Mouse (Mus musculus) hindbrain, embryonic 14.5 days (tissue): ENCODE data around the gene Fry. TPM values are rescaled to one million over a fixed set of nuclear protein-coding genes. Genes with fewer than 3 reads are reported as not detected.

ENCODE experiments used
- ATAC-seq: fragments of 200-750 bp; cut with Nextera tagmentation; 2 replicates; pipeline ENCODE4 v1.8.0; 2017; ENCODE audit warnings: moderate number of reproducible peaks, mild to moderate bottlenecking, moderate TSS enrichment, moderate library complexity; ENCODE audit not compliant: low FRiP score
- DNase-seq: peaks from one replicate; pipeline ENCODE4 v3.0.0-alpha.2; 2015; ENCODE audit warnings: low spot score
- H3K27ac ChIP-seq: fragments of 300-500 bp; sonication (generic); 2 replicates; pipeline ENCODE4 v1.5.1; 2014; ENCODE audit warnings: mild to moderate bottlenecking, moderate library complexity
- H3K27me3 ChIP-seq: fragments of 300-500 bp; sonication (generic); 2 replicates; pipeline ENCODE4 v1.6.1; 2014; ENCODE audit warnings: mild to moderate bottlenecking, low read length, mixed read lengths; ENCODE audit not compliant: control insufficient read depth, insufficient read depth
- H3K36me3 ChIP-seq: fragments of 300-500 bp; sonication (generic); replicated peaks from 2 replicates; pipeline ENCODE4 v1.6.1; 2014; ENCODE audit not compliant: control insufficient read depth, insufficient read depth
- H3K4me1 ChIP-seq: fragments of 300-500 bp; sonication (generic); replicated peaks from 2 replicates; pipeline ENCODE4 v1.6.1; 2014; ENCODE audit warnings: antibody characterized with exemption, low read length, mixed read lengths; ENCODE audit not compliant: control insufficient read depth, insufficient read depth
- H3K4me2 ChIP-seq: fragments of 300-500 bp; sonication (generic); replicated peaks from 2 replicates; pipeline ENCODE4 v1.6.1; 2014; ENCODE audit warnings: mild to moderate bottlenecking, moderate library complexity
- H3K4me3 ChIP-seq: fragments of 300-500 bp; sonication (generic); replicated peaks from 2 replicates; pipeline ENCODE4 v1.5.1; 2014; ENCODE audit warnings: mild to moderate bottlenecking, low read length
- H3K9ac ChIP-seq: fragments of 300-500 bp; sonication (generic); 2 replicates; pipeline ENCODE4 v1.6.1; 2014
- H3K9me3 ChIP-seq: fragments of 300-500 bp; sonication (generic); 2 replicates; pipeline ENCODE4 v1.6.1; 2016; ENCODE audit warnings: low read length; ENCODE audit not compliant: control insufficient read depth
- WGBS: fragments of 180-500 bp; shearing (Covaris S2); extraction: QIAGEN DNeasy Blood & Tissue Kit; methylation state at CpG from one replicate; pipeline ENCODE4 v1.1.7; 2014; 5-methylcytosine and 5-hydroxymethylcytosine counted together
- polyA plus RNA-seq: library from polyadenylated mRNA; unstranded; fragments of >200 nt; fragmentation: Nextera tagmentation; extraction: Ambion mirVana; gene quantifications from 2 replicates; pipeline ENCODE4 v1.2.1, GENCODE M21; 2014

Gene Fry
- polyA plus RNA-seq, 1 experiment from 2014 or later: 66.7 TPM

DNA sequence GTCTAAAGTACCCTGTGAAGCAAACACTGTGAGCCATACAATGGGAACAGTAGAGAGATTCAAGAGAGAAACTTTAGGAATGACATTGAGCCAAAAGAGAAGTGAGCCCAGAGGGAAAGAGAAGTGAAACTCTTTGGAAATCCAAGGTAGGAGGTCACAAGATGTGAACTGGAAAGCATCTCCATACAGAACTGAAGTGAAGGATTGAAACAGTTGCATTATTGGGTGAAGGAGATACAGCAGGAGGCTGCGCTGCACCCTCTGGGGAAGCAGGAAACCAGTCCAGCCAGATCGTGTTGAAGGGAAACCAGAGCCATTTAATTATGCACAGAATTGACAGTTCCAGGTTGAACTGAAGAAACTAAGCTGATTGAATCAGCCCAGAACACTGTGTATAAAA, 22.1 kb downstream of the Fry start:
- no peaks in the 10 kb centered on the region for H3K27me3 ChIP-seq
- 0 out of 2 replicates have a peak, but pooled peaks cover under 1% of the 10 kb centered on the region for H3K4me1 ChIP-seq
- H3K4me3 ChIP-seq: no peak overlapping the region
- no peak overlapping the region for H3K9ac ChIP-seq
- ATAC-seq (no peak), DNase-seq (no peak)
- no peaks in the 10 kb centered on the region for H3K9me3 ChIP-seq
- H3K4me2 ChIP-seq: no peak overlapping the region
- WGBS: 67% methylated on average over 2 of the region's 2 CpGs
- no peak overlapping the region for H3K27ac ChIP-seq
- no peaks in the 10 kb centered on the region for H3K36me3 ChIP-seq

DNA sequence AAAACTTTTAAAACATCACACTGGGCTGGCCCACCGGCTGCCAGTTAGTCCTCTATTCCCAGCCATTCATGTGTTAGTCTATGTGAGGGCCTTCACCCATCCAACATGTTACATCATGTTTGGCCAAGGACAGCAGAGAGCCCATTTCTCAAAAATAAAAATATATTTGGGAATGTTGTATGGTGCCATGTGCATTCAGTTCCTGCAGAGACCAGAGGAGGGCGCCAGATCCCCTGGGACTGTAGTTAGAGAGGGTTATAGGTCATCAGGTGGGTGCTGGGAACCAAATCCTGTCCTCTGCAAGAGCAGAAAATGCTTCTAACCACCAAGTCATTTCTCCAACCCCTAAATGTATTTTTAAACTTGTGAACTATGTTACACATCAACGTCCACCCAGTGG, 27.5 kb downstream of the Fry start:
- Histone ChIP-seq H3K4me2 (no peak overlapping the region), H3K27me3 (no peaks in the 10 kb centered on the region), H3K4me1 (no peaks in the 10 kb centered on the region), H3K9me3 (no peaks in the 10 kb centered on the region), H3K36me3 (no peaks in the 10 kb centered on the region), H3K4me3 (no peak overlapping the region), H3K9ac (no peak overlapping the region), H3K27ac (no peak overlapping the region)
- no peak for ATAC-seq
- no peak for DNase-seq
- WGBS: 88% methylated on average over 3 of the region's 3 CpGs

DNA sequence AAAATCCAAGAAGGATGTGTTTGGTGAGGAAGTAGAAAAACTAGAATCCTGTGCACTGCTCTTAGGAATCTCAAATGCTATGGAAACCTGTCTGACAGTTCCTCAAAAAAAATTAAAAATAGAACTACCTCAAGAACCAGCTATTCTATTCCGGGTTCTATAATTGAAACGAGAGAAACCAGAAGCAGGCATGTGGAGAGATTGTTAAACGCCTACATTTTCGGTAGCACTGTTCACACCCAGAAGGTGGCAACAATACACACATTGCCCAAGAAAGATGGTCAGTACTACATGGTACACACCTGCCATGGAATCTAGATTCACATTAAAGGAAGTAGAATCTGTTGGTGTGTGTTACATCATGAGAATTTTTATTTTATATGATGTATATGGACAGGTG, 28.2 kb downstream of the Fry start:
- H3K4me1 ChIP-seq: no peaks in the 10 kb centered on the region
- WGBS: 97% methylated on average over 4 of the region's 4 CpGs
- H3K4me2 ChIP-seq: no peak overlapping the region
- no peak overlapping the region for H3K4me3 ChIP-seq
- no peak overlapping the region for H3K27ac ChIP-seq
- no peak for ATAC-seq
- H3K9me3 ChIP-seq: no peaks in the 10 kb centered on the region
- H3K27me3 ChIP-seq: no peaks in the 10 kb centered on the region
- no peak overlapping the region for H3K9ac ChIP-seq
- H3K36me3 ChIP-seq: no peaks in the 10 kb centered on the region
- no peak for DNase-seq

DNA sequence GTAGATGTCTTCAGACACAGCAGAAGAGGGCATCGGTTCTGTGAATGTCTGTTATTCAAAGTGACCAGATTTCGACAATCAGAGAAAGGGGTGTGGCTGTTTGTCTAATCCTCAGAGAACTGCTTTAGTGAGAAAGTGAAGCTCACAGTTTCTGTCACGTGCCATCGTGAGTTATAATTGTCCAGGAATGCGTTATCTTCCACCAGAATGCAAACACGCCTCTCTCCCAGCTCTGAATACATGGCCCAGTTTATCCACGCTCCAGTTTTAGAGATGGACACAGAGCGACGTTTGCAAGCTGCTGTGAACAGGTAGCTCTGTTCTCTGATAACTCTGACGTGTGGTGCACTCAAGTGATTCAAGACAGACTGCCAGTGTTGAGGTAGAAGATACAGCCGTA, 31.3 kb downstream of the Fry start:
- DNase-seq (no peak), ATAC-seq (no peak)
- no peaks in the 10 kb centered on the region for H3K9me3 ChIP-seq
- H3K4me2 ChIP-seq: no peak overlapping the region
- H3K4me3 ChIP-seq: no peak overlapping the region
- H3K27me3 ChIP-seq: no peaks in the 10 kb centered on the region
- WGBS: 85% methylated on average over 11 of the region's 11 CpGs
- H3K27ac ChIP-seq: no peak overlapping the region
- no peaks in the 10 kb centered on the region for H3K4me1 ChIP-seq
- H3K9ac ChIP-seq: no peak overlapping the region
- no peaks in the 10 kb centered on the region for H3K36me3 ChIP-seq

DNA sequence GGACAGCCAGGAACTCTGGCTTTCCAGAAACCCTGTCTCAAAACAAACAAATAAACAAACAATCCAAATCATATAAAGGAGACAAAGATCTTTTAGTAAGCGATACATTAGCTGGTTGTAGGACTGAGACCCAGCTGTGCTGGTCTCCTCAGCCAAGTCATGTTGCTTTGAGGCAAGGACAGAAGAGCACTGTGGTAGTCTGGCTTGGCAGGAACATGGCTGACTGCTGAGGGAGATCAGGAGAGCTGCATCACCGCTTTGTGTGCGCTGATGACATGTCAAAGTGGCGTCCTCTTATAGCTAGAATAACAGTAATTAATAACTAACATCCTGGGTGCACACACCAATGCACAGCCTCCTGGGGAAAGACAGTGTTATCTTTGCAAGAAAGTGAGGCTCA, 32.5 kb downstream of the Fry start:
- Histone ChIP-seq H3K9ac (no peak overlapping the region), H3K4me3 (no peak overlapping the region), H3K36me3 (no peaks in the 10 kb centered on the region), H3K4me1 (no peaks in the 10 kb centered on the region), H3K9me3 (no peaks in the 10 kb centered on the region), H3K27me3 (no peaks in the 10 kb centered on the region), H3K4me2 (no peak overlapping the region), H3K27ac (no peak overlapping the region)
- no peak for ATAC-seq
- DNase-seq: no peak
- 66% methylated on average over 4 of the region's 4 CpGs for WGBS

DNA sequence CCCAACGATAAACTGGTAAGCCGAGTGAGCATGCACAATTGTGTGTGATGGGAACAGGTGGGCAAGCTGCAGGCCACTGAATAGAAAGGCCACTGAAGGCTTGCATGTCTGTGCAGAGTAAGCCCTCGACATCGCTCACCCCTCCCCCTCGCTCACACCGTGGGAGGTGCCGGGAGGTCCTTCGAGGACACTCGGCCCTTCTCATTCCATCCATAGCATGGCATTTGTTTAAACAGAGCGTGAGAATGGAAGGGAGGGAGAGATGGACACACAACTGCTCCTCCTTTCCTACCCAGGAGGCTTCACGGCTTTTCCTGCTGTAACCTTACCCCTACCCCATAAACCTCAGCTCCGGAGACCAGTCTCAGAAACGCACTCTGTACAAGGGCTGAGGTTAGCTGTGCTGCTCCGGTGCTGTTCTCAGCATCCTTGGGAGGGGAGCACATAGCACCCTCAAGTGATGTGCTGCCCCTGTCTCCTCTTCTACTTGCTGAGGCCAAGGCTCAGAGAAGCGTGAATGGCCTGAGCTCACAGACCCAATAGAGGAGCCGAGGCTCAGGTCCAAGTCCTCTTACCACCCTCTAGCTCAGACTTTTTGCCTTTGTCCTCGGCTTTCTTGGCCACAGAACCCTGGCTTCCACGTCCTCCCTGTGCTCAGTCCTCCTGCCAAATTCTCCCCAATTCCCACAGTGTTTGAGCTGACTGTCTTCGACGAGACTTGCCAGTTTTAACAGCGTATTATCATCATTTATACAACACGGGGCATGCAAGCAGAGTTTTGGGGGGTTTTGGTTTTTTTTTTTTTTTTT, 33.8 kb downstream of the Fry start:
- ATAC-seq (peak; percentile 60; the same call in 1 of the 2 replicates), DNase-seq (no peak)
- no peaks in the 10 kb centered on the region for H3K4me1 ChIP-seq
- WGBS: 63% methylated on average over 22 of the region's 22 CpGs
- no peak overlapping the region for H3K27ac ChIP-seq
- no peak overlapping the region for H3K4me2 ChIP-seq
- H3K9me3 ChIP-seq: no peaks in the 10 kb centered on the region
- H3K36me3 ChIP-seq: no peaks in the 10 kb centered on the region
- no peaks in the 10 kb centered on the region for H3K27me3 ChIP-seq
- H3K9ac ChIP-seq: no peak overlapping the region
- H3K4me3 ChIP-seq: no peak overlapping the region

DNA sequence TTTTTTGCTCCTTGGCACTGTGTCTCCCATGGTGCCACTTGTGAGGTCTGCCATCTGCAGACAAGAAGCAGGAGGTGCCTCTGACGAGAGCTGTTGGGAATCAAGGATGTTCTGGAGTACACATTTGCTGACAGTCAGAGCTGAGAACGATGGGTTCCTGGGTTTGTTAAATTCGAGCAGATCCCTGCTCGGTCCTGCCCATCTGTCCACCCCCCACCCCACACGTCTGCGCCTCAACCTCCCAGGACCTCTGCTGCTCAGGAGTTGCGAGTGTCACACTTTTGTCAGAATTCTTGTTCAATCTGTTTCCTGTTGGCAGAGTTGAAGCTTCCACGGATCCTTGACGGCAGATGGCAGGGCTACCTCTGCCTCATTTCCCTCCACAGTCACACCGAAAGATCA, 34.4 kb downstream of the Fry start:
- Histone ChIP-seq H3K27me3 (no peaks in the 10 kb centered on the region), H3K36me3 (no peaks in the 10 kb centered on the region), H3K4me2 (no peak overlapping the region), H3K9me3 (no peaks in the 10 kb centered on the region), H3K9ac (no peak overlapping the region), H3K4me3 (no peak overlapping the region), H3K4me1 (no peaks in the 10 kb centered on the region), H3K27ac (no peak overlapping the region)
- DNase-seq (no peak), ATAC-seq (peak; percentile 10; the same call in 1 of the 2 replicates)
- WGBS: 81% methylated on average over 10 of the region's 10 CpGs

DNA sequence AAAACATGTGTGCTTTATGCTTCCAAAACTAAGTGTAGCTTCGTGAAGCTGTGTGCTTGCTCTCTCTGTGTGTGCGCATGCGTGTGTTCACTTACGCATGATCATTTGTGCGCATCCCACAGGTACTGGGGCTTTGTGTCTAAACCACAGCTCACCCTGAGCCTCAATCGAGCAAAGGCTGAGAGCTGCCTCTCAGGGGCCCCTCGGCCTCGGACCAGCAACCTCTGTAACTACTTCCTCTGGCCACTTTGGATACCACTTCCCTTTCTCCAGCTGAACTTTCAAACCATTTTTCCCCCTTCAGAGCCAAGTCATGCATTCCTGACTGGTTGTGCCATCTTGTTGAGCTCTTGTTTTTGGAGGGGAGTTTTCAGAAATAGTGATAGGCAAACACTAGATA, 36.9 kb downstream of the Fry start:
- DNase-seq (no peak), ATAC-seq (no peak)
- Histone ChIP-seq H3K36me3 (no peaks in the 10 kb centered on the region), H3K4me2 (no peak overlapping the region), H3K4me1 (no peaks in the 10 kb centered on the region), H3K27me3 (no peaks in the 10 kb centered on the region), H3K9ac (no peak overlapping the region), H3K9me3 (no peaks in the 10 kb centered on the region), H3K27ac (no peak overlapping the region), H3K4me3 (no peak overlapping the region)
- WGBS: 88% methylated on average over 8 of the region's 8 CpGs

DNA sequence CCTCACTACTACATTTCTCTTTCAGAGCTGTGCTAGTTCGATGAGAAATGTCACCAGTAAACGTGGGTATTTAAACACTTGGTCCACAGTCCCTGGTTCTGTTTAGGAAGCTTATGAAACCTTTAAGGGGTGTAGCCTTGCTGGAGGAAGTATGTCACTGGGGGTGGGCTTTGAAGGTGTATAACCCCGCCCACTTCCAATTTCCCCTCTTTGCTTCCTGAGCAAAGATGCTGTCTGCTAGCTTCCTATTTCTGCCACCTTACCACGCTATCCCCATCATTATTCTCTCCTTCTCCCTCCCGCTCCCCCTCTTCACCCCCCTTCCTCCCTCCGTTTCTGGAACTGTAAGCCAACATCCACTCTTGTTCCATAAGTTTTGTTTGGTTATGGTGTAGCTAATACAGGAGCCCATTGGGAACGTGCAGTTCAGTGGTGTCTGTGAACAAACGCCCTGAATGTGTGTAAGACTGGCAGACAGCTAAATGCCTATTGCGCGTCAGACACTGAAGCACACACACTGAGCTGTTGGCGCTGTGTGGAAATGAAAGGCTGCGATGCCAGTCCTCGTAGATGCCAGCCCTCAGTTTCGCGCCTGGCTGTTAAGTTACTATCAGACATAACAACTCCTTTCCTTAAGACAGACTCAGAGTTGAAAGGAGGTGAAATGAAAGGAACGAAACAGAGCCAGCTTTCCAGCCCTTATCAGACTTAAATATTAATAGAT, 37.8 kb downstream of the Fry start:
- no peak for DNase-seq
- Histone ChIP-seq H3K4me3 (no peak overlapping the region), H3K36me3 (no peaks in the 10 kb centered on the region), H3K4me1 (no peaks in the 10 kb centered on the region), H3K9ac (no peak overlapping the region), H3K4me2 (no peak overlapping the region), H3K27me3 (no peaks in the 10 kb centered on the region), H3K9me3 (no peaks in the 10 kb centered on the region), H3K27ac (no peak overlapping the region)
- 87% methylated on average over 16 of the region's 16 CpGs for WGBS
- ATAC-seq: no peak
